Mouse (Mus musculus) gastrocnemius, postnatal 4 days (tissue): ENCODE measurements around the gene Mesd. TPM values are rescaled to one million over a fixed set of nuclear protein-coding genes. Genes with fewer than 3 reads are reported as not detected.

Experiments
- DNase-seq, 2 experiments: peaks; one replicate each; pipeline ENCODE4 v3.0.0; 2021 to 2022; ENCODE audit warnings: low spot score in 2 of 2, mixed read lengths in 2 of 2
- long read RNA-seq, 2 experiments: library from polyadenylated mRNA; stranded (forward); transcript quantifications; one replicate each; pipeline ENCODE4 v2.0.0; 2021
- total RNA-seq, 2 experiments: library from RNA; stranded (reverse); gene quantifications; 2 replicates each; pipeline ENCODE4 v1.2.3; 2021

Gene Mesd
- 10 to 100 TPM; 58.3 to 60.0 TPM for total RNA-seq
- long read RNA-seq, experiment 1, full-length matches to known transcripts: 90 of 97 reads
- long read RNA-seq, experiment 1, partial matches to known transcripts: 0 of 97 reads
- long read RNA-seq, experiment 1, other reads (novel, unspliced or antisense): 7 of 97 reads
- long read RNA-seq, experiment 2, full-length matches to known transcripts: 91 of 102 reads
- long read RNA-seq, experiment 2, partial matches to known transcripts: 0 of 102 reads
- long read RNA-seq, experiment 2, other reads (novel, unspliced or antisense): 11 of 102 reads

DNA sequence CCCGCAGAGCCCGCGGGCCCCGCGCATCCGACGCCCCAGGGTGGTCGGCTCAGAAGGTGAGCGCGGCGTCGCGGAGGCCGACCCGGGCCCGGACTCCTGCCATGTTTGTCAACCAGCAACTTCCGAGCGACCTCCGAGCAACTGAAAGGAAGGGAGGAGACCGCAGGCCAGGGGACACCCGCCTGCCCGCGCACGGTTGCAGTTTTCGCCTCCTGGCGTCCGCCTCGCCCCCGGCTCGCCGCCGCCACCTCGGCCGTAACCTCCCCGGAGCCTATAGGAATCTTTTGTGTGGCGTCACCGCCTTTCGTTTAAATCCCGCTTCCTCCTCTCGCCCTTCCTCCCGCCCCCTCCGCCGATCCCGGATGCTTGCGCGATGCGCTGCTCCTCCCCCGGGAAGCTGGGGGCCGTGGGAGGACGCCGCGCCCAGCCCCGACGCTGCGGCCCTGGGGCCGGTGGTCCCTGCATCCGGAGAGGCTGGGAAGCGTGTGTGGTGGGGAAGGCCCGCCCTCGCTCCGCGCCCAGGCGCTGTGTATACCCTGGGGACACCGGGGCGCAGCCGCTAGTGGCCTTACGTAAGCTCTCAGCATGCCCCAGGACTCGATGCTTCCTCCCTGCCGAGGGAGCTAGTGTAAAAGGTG is at the start of gene Mesd, which contains the start of gene Tlnrd1:
Gene Mesd, plus strand, starts transcription at position 446 of the 638 bp plus-strand sequence.
Gene Tlnrd1, minus strand, starts transcription at position 285 of the 638 bp plus-strand sequence.
- peak; percentile 76 to 89 for DNase-seq

DNA sequence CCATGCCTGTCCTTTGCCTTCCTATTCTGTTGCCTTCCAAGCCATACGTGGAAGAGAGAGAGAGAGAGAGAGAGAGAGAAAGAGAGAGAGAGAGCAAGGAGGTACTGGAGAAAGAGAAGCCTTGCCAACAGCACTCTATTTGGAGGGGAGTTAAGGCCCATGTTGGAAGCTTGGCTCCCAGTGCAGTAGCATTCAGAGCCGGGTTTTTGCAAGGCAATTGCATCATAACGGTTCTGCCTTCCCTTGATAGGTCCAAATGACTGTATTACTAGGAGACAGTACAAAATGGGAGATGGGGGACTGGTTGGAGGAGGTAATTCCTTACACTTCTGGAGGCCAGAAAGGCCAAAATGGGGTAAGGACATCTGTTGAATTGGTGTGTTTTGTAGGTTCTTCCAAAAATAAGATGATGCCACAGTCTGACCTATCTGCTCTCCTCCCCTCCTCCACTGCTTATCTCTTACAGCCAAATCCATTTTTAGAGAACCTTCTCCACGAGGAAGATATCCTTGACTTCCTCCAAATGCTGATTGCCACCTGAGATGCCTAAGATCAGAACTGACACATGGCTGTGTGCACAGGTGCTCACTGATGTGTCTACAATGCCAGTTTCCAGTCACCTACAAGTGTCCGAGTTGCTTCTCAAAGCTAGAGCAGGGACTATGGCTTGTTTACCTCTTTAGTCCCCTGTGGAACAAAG is 45.6 kb upstream of the Mesd start:
- DNase-seq: no peak

- no peak for DNase-seq
Observed at GRCm38 (mm10) chr7:83840076-83840475, 44.2 kb upstream of the Mesd start.

DNA sequence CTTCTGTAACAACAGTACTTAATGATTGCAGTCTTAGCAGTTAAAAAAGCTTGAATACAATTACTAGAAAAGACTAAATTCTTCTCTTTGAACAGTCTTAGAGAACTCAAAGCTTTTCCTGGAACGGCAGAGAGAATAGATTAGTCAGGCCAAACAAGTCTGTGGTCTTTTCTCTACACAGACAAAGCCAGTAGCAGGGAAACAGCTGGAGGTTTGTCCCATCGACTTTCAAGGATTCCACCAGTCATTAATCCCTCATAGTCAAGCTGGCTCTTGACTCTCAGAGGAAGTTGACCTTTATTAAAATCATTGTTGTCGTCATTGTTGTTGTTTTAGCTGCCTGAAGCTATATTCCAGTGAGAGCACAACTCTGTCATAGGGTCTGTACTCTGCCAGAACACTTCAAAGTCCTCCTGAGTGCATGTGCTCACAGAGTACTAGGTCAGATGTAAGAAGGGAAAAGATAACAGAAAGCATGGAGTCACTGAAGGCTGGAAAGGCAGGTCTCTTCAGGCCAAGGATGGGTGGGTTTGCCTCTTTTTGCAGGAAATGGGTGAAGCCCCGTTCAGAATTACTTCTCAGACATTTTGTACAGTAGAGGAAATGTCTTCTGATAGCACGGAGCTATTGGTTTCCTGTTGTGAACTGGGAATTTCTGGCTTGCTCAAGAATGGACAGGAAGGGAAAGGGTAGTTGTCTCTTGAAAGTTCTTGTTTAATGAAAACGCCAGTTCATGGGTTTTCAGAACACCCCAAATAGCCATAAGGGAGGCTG is 41.6 kb upstream of the Mesd start:
- DNase-seq: no peak

DNA sequence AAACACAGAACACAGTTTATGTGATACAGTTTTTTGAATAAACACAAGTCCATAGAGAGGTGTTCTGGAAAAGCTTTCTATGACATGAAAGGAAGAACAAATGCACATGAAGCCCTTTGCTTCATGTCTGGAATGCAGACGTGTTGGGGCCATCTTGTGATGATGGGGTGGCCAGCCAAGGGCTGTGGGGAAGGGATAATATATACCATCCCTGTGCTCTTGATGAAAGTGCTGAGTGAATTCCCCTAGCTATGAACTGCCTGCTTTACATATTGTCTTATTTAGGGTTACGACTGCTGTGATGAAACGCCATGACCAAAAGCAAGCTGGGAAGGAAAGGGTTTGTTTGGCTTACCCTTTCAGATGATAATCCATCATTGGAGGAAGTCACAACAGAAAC is 39.5 kb upstream of the Mesd start:
- DNase-seq: no peak

- no peak for DNase-seq
Observed at GRCm38 (mm10) chr7:83847187-83848075, 36.8 kb upstream of the Mesd start.

DNA sequence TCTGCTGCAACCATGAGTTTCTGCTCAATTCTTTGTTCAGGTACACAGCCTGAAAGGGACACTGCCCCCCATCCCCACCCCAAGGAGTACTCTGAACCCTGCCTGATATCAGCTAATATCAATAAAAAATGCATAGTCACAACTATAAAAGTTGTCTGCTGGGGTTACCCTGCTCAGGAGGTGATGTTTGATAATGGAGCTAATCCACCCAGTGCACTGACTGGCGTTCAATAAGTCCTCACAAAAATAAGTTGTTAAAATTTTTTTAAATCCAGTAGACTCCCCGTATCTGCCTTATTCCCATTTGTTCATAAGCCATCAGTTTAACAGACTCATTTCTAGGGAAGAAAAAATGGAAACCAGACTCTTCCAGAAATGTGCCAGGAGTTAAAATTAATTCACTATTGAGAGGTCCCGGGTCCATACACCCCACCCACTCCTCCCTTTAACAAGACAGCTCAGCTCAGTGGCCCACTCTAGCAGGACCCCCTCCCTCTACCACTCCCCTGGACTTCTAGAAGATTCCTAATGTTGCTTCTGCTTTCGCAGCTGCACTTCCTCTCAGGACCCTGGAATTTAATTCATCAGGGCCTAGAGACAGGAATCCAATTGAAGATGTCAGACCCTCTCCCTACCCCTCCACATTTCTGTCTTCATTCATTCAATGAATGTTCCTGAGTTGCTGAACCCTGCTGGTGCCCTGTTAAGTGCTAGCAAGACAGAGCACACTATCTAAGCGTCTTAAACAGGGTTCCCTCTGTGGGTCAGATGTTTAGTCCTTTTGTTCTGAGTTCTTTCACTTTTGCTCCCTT is 32.5 kb upstream of the Mesd start:
- no peak for DNase-seq

- no peak for DNase-seq
Observed at GRCm38 (mm10) chr7:83852381-83853380, 31.6 kb upstream of the Mesd start.

GRCm38 (mm10) chr7:83855203-83855602 is 29.1 kb upstream of the Mesd start:
- DNase-seq: no peak

DNA sequence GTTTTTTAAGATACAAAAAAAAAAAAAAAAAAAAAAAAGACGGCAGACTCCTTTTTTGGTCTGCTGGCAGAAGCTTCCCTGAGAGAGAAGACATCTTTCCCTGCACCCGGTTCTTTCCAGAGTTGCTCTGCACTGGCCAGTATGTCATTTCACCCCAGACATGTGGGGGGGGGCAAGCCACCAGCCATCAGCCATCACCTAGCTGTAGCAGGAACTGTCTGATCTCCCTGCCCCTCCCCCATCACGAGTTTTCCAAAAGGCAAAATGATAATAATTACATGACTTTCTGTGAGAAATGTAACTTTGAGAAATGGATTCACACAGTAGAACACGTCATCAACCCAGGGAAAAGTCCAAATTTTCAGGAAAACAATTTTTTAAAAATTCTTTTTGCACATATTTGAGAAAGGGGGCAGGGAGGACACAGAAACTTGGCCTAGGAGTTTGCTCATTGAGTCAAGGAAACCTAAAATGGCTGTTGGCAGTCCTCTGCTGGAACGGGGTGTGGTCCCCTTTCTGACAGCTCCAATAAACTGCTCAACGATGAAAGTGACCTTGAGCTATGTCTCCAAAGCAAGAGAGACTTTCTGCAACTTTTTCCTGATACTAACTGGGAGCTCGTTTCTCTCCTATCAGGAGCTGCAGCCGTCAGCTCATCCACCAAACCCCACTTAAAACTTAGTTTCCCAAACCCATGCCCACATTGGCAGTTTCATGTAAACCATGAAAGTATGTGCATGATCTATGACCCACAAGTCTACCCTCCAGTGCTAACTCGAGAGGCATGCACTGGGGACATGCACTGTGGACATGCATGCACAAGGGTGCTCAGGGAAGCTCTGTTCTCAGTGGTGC is 27.7 kb upstream of the Mesd start:
- peak in 1 of 2 experiments; percentile 21 for DNase-seq

DNA sequence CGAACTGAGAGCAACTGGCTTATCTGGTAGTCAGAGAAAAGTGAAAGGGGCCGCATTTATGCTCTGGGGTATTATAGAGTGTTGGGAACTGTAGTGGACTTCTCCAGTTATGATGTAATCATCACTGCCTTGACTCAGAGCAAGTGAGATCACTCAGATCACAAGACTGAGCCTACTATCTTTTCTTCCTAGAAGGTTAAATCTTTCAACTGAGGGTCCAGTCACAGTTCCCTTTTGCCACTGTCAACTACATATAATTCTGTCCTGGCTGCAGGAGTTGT is 27.1 kb upstream of the Mesd start:
- DNase-seq: no peak

DNA sequence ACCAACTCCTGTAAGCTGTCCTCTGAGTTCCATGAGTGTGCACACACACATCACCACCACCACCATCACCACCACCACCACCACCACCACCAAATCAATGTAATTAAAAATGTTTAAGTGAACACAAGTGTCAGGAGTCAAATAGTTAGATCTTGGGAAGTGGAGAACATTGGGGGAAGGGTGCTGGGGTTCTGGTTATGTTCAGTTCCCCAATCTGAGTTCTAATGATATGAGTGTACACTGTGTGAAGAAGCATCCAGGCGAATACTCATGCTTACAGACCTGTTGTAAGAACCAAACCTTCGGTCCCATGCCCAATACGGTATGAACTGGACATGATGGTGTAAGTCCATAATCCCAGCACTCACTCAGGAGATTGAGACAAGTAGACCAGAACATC is 26.3 kb upstream of the Mesd start:
- no peak for DNase-seq

GRCm38 (mm10) chr7:83859378-83860083 is 24.7 kb upstream of the Mesd start:
- peak; percentile 33 to 50 for DNase-seq

DNA sequence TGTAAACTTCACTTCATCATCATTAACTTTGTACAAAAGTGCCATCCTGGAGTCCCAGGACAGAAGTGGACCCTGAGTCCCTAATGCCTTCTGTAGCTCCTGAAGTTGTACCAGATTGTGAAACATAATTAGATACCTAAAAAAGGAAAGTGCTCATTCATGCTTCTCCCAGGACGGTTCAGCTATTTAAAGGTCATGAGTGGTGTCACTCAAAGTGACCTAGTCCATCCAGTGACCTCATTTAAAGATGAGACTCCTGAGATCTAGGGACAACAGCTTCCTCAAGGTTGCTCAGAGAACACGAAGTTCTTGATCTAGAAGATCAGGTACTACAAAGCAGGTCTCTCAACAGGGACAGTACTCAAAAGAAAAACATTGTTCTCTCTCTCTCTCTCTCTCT is 20.7 kb upstream of the Mesd start:
- DNase-seq: no peak

DNA sequence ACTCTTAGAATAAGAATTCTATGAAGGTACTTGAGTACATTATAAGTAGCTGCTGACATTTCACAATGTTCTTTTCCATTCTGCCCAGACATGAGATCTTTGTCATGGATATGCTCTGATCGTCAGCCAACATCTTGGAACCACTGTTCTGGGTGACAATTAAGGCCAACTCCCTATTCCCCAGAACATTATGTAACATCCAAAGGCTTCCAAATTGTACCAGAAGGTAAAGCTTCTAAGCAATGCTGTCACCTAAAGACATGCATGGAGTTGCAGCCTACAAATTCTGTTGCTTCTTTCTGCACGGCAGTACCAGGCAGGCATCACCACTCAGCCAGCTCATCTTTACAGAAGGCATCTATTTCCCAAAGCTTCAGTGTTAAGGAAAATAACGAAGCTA is 16.1 kb upstream of the Mesd start:
- DNase-seq: no peak

DNA sequence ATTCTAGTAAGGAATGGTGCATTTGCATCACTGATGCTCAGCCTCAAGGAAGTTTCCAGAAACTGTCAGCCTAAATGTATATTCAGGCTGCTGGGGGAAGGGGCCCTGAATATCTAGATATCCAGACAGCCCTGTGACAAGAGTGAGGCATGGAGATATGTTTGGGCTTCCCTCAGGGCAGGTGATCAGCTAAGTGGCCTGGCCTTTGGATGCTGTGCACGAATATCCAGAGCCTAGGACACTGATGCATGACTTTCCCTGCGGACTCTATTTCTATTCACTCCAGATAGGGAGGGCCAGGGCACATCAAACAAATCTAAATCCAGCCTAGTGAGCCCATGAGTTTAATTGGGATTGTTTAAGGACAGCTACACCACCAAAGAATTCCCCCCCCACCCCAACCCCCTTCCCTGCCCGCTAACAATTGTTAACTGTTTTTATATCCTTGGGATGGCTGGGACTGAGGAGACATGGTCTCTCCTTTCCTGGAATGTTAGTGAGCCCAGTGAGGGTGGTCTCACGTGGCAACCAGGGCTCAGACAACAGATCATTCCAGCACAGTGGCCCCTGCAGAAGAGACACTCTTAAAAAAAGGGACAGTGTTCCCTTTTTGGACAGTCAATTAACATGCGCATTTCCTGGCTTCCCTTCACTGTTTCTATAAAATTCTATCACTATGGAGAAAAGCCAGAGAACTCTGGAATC is 14.3 kb upstream of the Mesd start:
- no peak for DNase-seq
